Mouse (Mus musculus): ENCODE results near the gene Ctrc.

- TF ChIP-seq CTCF (IDR thresholded peaks at IDR 0.05; ENCODE audit: insufficient read depth, low read depth, low read length) (no peak), POLR2A (IDR thresholded peaks at IDR 0.05; ENCODE audit: insufficient read depth, low read depth, low read length) (no peak)
Observed at GRCm38 (mm10) chr4:141869436-141870215, 23.5 kb upstream of the Ctrc start.

Data from olfactory bulb, adult 2 months (tissue).